Mouse (Mus musculus): ENCODE results near the gene Rnaseh2a.

GRCm38 (mm10) chr8:84945633-84946527 is 23.7 kb downstream of the Rnaseh2a start:
- TF ChIP-seq CTCF (IDR thresholded peaks at IDR 0.05; ENCODE audit: low read depth, low read length), result no peak
- TF ChIP-seq GATA1 (IDR thresholded peaks at IDR 0.05; ENCODE audit: borderline replicate concordance, low read length), result no peak
- TF ChIP-seq TAL1 (conservative IDR thresholded peaks at IDR 0.05; ENCODE audit: low read depth, low read length), result no peak
- no peak for TF ChIP-seq POLR2AphosphoS5 (IDR thresholded peaks at IDR 0.05; ENCODE audit: insufficient replicate concordance, low read depth, low read length)
- no peak for TF ChIP-seq GATA2 (IDR thresholded peaks at IDR 0.05; ENCODE audit: borderline replicate concordance, low read depth, low read length)
